Mouse (Mus musculus) heart, postnatal 0 days (tissue): Measurements from ENCODE around the gene Fermt2. TPM values are rescaled to one million over a fixed set of nuclear protein-coding genes. Genes with fewer than 3 reads are reported as not detected.

ENCODE experiments used
- ATAC-seq: fragments of 200-750 bp; cut with Nextera tagmentation; 2 replicates; pipeline ENCODE4 v1.8.0; 2017; ENCODE audit warnings: low read depth, moderate number of reproducible peaks, moderate library complexity; ENCODE audit not compliant: insufficient read depth
- DNase-seq: peaks from one replicate; pipeline ENCODE4 v3.0.0-alpha.2; 2016; ENCODE audit warnings: low spot score
- H3K27ac ChIP-seq: fragments of 300-500 bp; sonication (generic); 2 replicates; pipeline ENCODE4 v1.5.1; 2014; ENCODE audit warnings: low read depth, mild to moderate bottlenecking
- H3K27me3 ChIP-seq: fragments of 300-500 bp; sonication (generic); 2 replicates; pipeline ENCODE4 v1.6.1; 2014; ENCODE audit warnings: low read length, mixed read lengths; ENCODE audit not compliant: control insufficient read depth, insufficient read depth
- H3K36me3 ChIP-seq: fragments of 300-500 bp; sonication (generic); replicated peaks from 2 replicates; pipeline ENCODE4 v1.6.1; 2014; ENCODE audit warnings: low read length, mixed read lengths; ENCODE audit not compliant: control insufficient read depth, insufficient read depth
- H3K4me1 ChIP-seq: fragments of 300-500 bp; sonication (generic); 2 replicates; pipeline ENCODE4 v1.6.1; 2014; ENCODE audit warnings: antibody characterized with exemption; ENCODE audit not compliant: control insufficient read depth, insufficient read depth
- H3K4me2 ChIP-seq: fragments of 300-500 bp; sonication (generic); 2 replicates; pipeline ENCODE4 v1.6.1; 2014; ENCODE audit warnings: low read depth, mild to moderate bottlenecking, low read length, moderate library complexity
- H3K4me3 ChIP-seq: fragments of 300-500 bp; sonication (generic); 2 replicates; pipeline ENCODE4 v1.5.1; 2014; ENCODE audit warnings: low read depth, low read length
- H3K9ac ChIP-seq: fragments of 300-500 bp; sonication (generic); replicated peaks from 2 replicates; pipeline ENCODE4 v1.6.1; 2014; ENCODE audit warnings: low read depth, low read length, mixed read lengths
- H3K9me3 ChIP-seq: fragments of 300-500 bp; sonication (generic); replicated peaks from 2 replicates; pipeline ENCODE4 v1.6.1; 2016; ENCODE audit warnings: low read length; ENCODE audit not compliant: control insufficient read depth
- CTCF ChIP-seq: IDR thresholded peaks from 2 replicates; pipeline ENCODE4 v1.5.1; 2016; ENCODE audit warnings: antibody characterized with exemption, control low read depth, low read depth
- EP300 ChIP-seq: IDR thresholded peaks from 2 replicates; pipeline ENCODE4 v1.6.1; 2016; ENCODE audit warnings: antibody characterized with exemption, low read depth
- WGBS: fragments of 180-500 bp; shearing (Covaris S2); extraction: QIAGEN DNeasy Blood & Tissue Kit; methylation state at CpG from one replicate; pipeline ENCODE4 v1.1.7; 2014; 5-methylcytosine and 5-hydroxymethylcytosine counted together
- polyA plus RNA-seq: library from polyadenylated mRNA; unstranded; fragments of >200 nt; fragmentation: Nextera tagmentation; extraction: Ambion mirVana; gene quantifications from 2 replicates; pipeline ENCODE4 v1.2.1, GENCODE M21; 2015
- total RNA-seq: library from RNA; depleted of rRNA; stranded (reverse); fragments of >200 nt; gene quantifications from 2 replicates; pipeline ENCODE4 v1.2.3, GENCODE M21; 2014; ENCODE audit warnings: low replicate concordance

The Fermt2 gene
- total and polyA plus RNA-seq, 2 experiments from 2014 or later: 119 to 221 TPM

- WGBS: 62% methylated on average over 19 of the region's 19 CpGs
- no peak for TF ChIP-seq EP300
- no peak for TF ChIP-seq CTCF
- Histone ChIP-seq H3K9me3 (no peaks in the 10 kb centered on the region), H3K9ac (no peak overlapping the region), H3K27me3 (no peaks in the 10 kb centered on the region), H3K36me3 (peaks cover 85% of the 10 kb centered on the region), H3K4me1 (no peaks in the 10 kb centered on the region), H3K27ac (peak overlapping the region; percentile 85), H3K4me3 (no peak overlapping the region), H3K4me2 (no peak overlapping the region)
- no peak for ATAC-seq
- DNase-seq: no peak
Observed at GRCm38 (mm10) chr14:45464036-45465035, 65.6 kb downstream of the Fermt2 start.

- ATAC-seq: peak; percentile 88
Observed at GRCm38 (mm10) chr14:45463599-45463998, 66.3 kb downstream of the Fermt2 start.

GRCm38 (mm10) chr14:45462875-45463475 lies 66.9 kb downstream of the Fermt2 start:
- Histone ChIP-seq H3K9me3 (no peaks in the 10 kb centered on the region), H3K27ac (peak overlapping the region; percentile 85), H3K4me3 (no peak overlapping the region), H3K27me3 (no peaks in the 10 kb centered on the region), H3K4me1 (no peaks in the 10 kb centered on the region), H3K4me2 (no peak overlapping the region), H3K36me3 (peaks cover 87% of the 10 kb centered on the region), H3K9ac (no peak overlapping the region)
- 74% methylated on average over 10 of the region's 10 CpGs for WGBS
- no peak for TF ChIP-seq EP300
- no peak for TF ChIP-seq CTCF
- DNase-seq (no peak), ATAC-seq (no peak)

More at GRCm38 (mm10) chr14:45463599-45463998, 66.3 kb downstream of the Fermt2 start:
- Histone ChIP-seq H3K36me3 (peaks cover 83% of the 10 kb centered on the region), H3K4me2 (no peak overlapping the region), H3K9me3 (no peaks in the 10 kb centered on the region), H3K27ac (peak overlapping the region; percentile 85), H3K27me3 (no peaks in the 10 kb centered on the region), H3K4me1 (no peaks in the 10 kb centered on the region), H3K9ac (no peak overlapping the region), H3K4me3 (no peak overlapping the region)
- 9% methylated on average over 10 of the region's 10 CpGs for WGBS
- TF ChIP-seq EP300 (0 out of 2 replicates have a peak, but pooled peaks have one; percentile 21), CTCF (no peak)
- peak; percentile 80 for DNase-seq

GRCm38 (mm10) chr14:45462374-45462773 lies 67.5 kb downstream of the Fermt2 start:
- Histone ChIP-seq H3K4me1 (peaks cover 3% of the 10 kb centered on the region; the same call in 1 of the 2 replicates), H3K36me3 (peaks cover 87% of the 10 kb centered on the region), H3K4me3 (no peak overlapping the region), H3K27ac (no peak overlapping the region), H3K9ac (no peak overlapping the region), H3K9me3 (no peaks in the 10 kb centered on the region), H3K4me2 (no peak overlapping the region), H3K27me3 (no peaks in the 10 kb centered on the region)
- no peak for DNase-seq
- 71% methylated on average over 6 of the region's 6 CpGs for WGBS
- ATAC-seq: no peak
- TF ChIP-seq EP300: no peak
- TF ChIP-seq CTCF: no peak

GRCm38 (mm10) chr14:45461945-45462344 lies 68.0 kb downstream of the Fermt2 start:
- 96% methylated on average over 6 of the region's 6 CpGs for WGBS
- peaks cover 84% of the 10 kb centered on the region for H3K36me3 ChIP-seq
- H3K4me3 ChIP-seq: no peak overlapping the region
- H3K27ac ChIP-seq: no peak overlapping the region
- no peak for TF ChIP-seq CTCF
- TF ChIP-seq EP300: no peak
- DNase-seq (no peak), ATAC-seq (no peak)
- H3K9me3 ChIP-seq: no peaks in the 10 kb centered on the region
- H3K9ac ChIP-seq: no peak overlapping the region
- no peaks in the 10 kb centered on the region for H3K27me3 ChIP-seq
- no peak overlapping the region for H3K4me2 ChIP-seq
- H3K4me1 ChIP-seq: peaks cover 5% of the 10 kb centered on the region
